Mouse (Mus musculus) limb, embryonic 13.5 days (tissue): Measurements from ENCODE around the gene Plpp2. TPM values are rescaled to one million over a fixed set of nuclear protein-coding genes. Genes with fewer than 3 reads are reported as not detected.

Source experiments
- ATAC-seq: fragments of 200-750 bp; cut with Nextera tagmentation; 2 replicates; pipeline ENCODE4 v1.8.0; 2017; ENCODE audit warnings: low read depth, moderate number of reproducible peaks, moderate TSS enrichment; ENCODE audit not compliant: low FRiP score
- H3K27ac ChIP-seq: fragments of 300-500 bp; sonication (generic); 2 replicates; pipeline ENCODE4 v1.5.1; 2015; ENCODE audit warnings: inconsistent platforms, mild to moderate bottlenecking, moderate library complexity
- H3K27me3 ChIP-seq: fragments of 300-500 bp; sonication (generic); 2 replicates; pipeline ENCODE4 v1.6.1; 2015; ENCODE audit warnings: mild to moderate bottlenecking, inconsistent platforms
- H3K36me3 ChIP-seq: fragments of 300-500 bp; sonication (generic); 2 replicates; pipeline ENCODE4 v1.6.1; 2015; ENCODE audit warnings: inconsistent platforms, mild to moderate bottlenecking, moderate library complexity
- H3K4me1 ChIP-seq: fragments of 300-500 bp; sonication (generic); 2 replicates; pipeline ENCODE4 v1.6.1; 2015; ENCODE audit warnings: inconsistent platforms
- H3K4me2 ChIP-seq: fragments of 300-500 bp; sonication (generic); replicated peaks from 2 replicates; pipeline ENCODE4 v1.6.1; 2015; ENCODE audit warnings: inconsistent platforms, mild to moderate bottlenecking, moderate library complexity
- H3K4me3 ChIP-seq: fragments of 300-500 bp; sonication (generic); 2 replicates; pipeline ENCODE4 v1.5.1; 2015; ENCODE audit warnings: moderate library complexity, mild to moderate bottlenecking, inconsistent platforms
- H3K9ac ChIP-seq: fragments of 300-500 bp; sonication (generic); 2 replicates; pipeline ENCODE4 v1.6.1; 2015; ENCODE audit warnings: mild to moderate bottlenecking, inconsistent platforms
- H3K9me3 ChIP-seq: fragments of 300-500 bp; sonication (generic); 2 replicates; pipeline ENCODE4 v1.6.1; 2016; ENCODE audit warnings: inconsistent platforms
- WGBS: fragments of 180-500 bp; shearing (Covaris S2); methylation state at CpG from one replicate; pipeline ENCODE4 v1.1.7; 2015; 5-methylcytosine and 5-hydroxymethylcytosine counted together
- polyA plus RNA-seq: library from polyadenylated mRNA; unstranded; fragments of >200 nt; fragmentation: Nextera tagmentation; extraction: Ambion mirVana; gene quantifications from 2 replicates; pipeline ENCODE4 v1.2.1, GENCODE M21; 2015

Plpp2 gene
- polyA plus RNA-seq, 1 experiment from 2014 or later: 23.2 TPM

GRCm38 (mm10) chr10:79537781-79538180 lies 4.2 kb upstream of the Plpp2 start:
- H3K4me1 ChIP-seq: peaks cover 8% of the 10 kb centered on the region; the same call in 1 of the 2 replicates
- WGBS: 90% methylated on average over 2 of the region's 2 CpGs
- H3K9ac ChIP-seq: no peak overlapping the region
- H3K4me2 ChIP-seq: no peak overlapping the region
- H3K27me3 ChIP-seq: no peaks in the 10 kb centered on the region
- ATAC-seq: no peak
- peaks cover 47% of the 10 kb centered on the region for H3K36me3 ChIP-seq
- H3K9me3 ChIP-seq: no peaks in the 10 kb centered on the region
- no peak overlapping the region for H3K4me3 ChIP-seq
- no peak overlapping the region for H3K27ac ChIP-seq

GRCm38 (mm10) chr10:79537271-79537670 lies 3.7 kb upstream of the Plpp2 start:
- Histone ChIP-seq H3K9ac (no peak overlapping the region), H3K4me2 (no peak overlapping the region), H3K9me3 (no peaks in the 10 kb centered on the region), H3K4me1 (peaks cover 14% of the 10 kb centered on the region; the same call in 1 of the 2 replicates), H3K27ac (no peak overlapping the region), H3K4me3 (no peak overlapping the region), H3K27me3 (no peaks in the 10 kb centered on the region), H3K36me3 (peaks cover 42% of the 10 kb centered on the region)
- WGBS: 85% methylated on average over 7 of the region's 7 CpGs
- no peak for ATAC-seq

- no peak overlapping the region for H3K4me3 ChIP-seq
- no peak overlapping the region for H3K27ac ChIP-seq
- WGBS: 75% methylated on average over 12 of the region's 12 CpGs
- H3K27me3 ChIP-seq: no peaks in the 10 kb centered on the region
- no peaks in the 10 kb centered on the region for H3K9me3 ChIP-seq
- peaks cover 14% of the 10 kb centered on the region; the same call in 1 of the 2 replicates for H3K4me1 ChIP-seq
- H3K36me3 ChIP-seq: peaks cover 35% of the 10 kb centered on the region
- H3K9ac ChIP-seq: no peak overlapping the region
- no peak for ATAC-seq
- no peak overlapping the region for H3K4me2 ChIP-seq
Measured at GRCm38 (mm10) chr10:79536461-79537080, 3.0 kb upstream of the Plpp2 start.

- H3K9me3 ChIP-seq: no peaks in the 10 kb centered on the region
- H3K4me1 ChIP-seq: peaks cover 14% of the 10 kb centered on the region; the same call in 1 of the 2 replicates
- no peak overlapping the region for H3K27ac ChIP-seq
- H3K4me3 ChIP-seq: no peak overlapping the region
- peaks cover 25% of the 10 kb centered on the region for H3K36me3 ChIP-seq
- no peak overlapping the region for H3K4me2 ChIP-seq
- H3K27me3 ChIP-seq: no peaks in the 10 kb centered on the region
- WGBS: 57% methylated on average over 1 of the region's 1 CpGs
- ATAC-seq: no peak
- H3K9ac ChIP-seq: no peak overlapping the region
Measured at GRCm38 (mm10) chr10:79535431-79535830, 1.8 kb upstream of the Plpp2 start.

GRCm38 (mm10) chr10:79534426-79534825 lies 830 bp upstream of the Plpp2 start:
- peaks cover 21% of the 10 kb centered on the region for H3K36me3 ChIP-seq
- H3K27me3 ChIP-seq: no peaks in the 10 kb centered on the region
- H3K4me1 ChIP-seq: peaks cover 14% of the 10 kb centered on the region; the same call in 1 of the 2 replicates
- H3K27ac ChIP-seq: no peak overlapping the region
- H3K4me2 ChIP-seq: peak overlapping the region; percentile 96
- 83% methylated on average over 2 of the region's 2 CpGs for whole genome bisulfite sequencing
- no peak overlapping the region for H3K4me3 ChIP-seq
- H3K9me3 ChIP-seq: no peaks in the 10 kb centered on the region
- no peak for ATAC-seq
- no peak overlapping the region for H3K9ac ChIP-seq

GRCm38 (mm10) chr10:79532678-79533077 lies 918 bp downstream of the Plpp2 start:
- Histone ChIP-seq H3K27ac (no peak overlapping the region), H3K4me2 (peak overlapping the region; percentile 96), H3K27me3 (no peaks in the 10 kb centered on the region), H3K9me3 (no peaks in the 10 kb centered on the region), H3K9ac (peak overlapping the region; percentile 79), H3K36me3 (peaks cover 12% of the 10 kb centered on the region), H3K4me3 (peak overlapping the region; percentile 68), H3K4me1 (peaks cover 14% of the 10 kb centered on the region; the same call in 1 of the 2 replicates)
- peak; percentile 2; the same call in 1 of the 2 replicates for ATAC-seq
- 29% methylated on average over 3 of the region's 3 CpGs for WGBS

GRCm38 (mm10) chr10:79531593-79531992 lies 2.0 kb downstream of the Plpp2 start:
- Histone ChIP-seq H3K9ac (no peak overlapping the region), H3K27me3 (no peaks in the 10 kb centered on the region), H3K4me1 (peaks cover 14% of the 10 kb centered on the region; the same call in 1 of the 2 replicates), H3K36me3 (peaks cover 23% of the 10 kb centered on the region), H3K4me2 (no peak overlapping the region), H3K9me3 (no peaks in the 10 kb centered on the region), H3K27ac (no peak overlapping the region), H3K4me3 (no peak overlapping the region)
- no peak for ATAC-seq
- 81% methylated on average over 3 of the region's 3 CpGs for WGBS

GRCm38 (mm10) chr10:79530721-79531120 lies 2.9 kb downstream of the Plpp2 start:
- Histone ChIP-seq H3K4me2 (no peak overlapping the region), H3K9ac (no peak overlapping the region; the same call in 1 of the 2 replicates), H3K27me3 (no peaks in the 10 kb centered on the region), H3K4me3 (no peak overlapping the region), H3K4me1 (peaks cover 14% of the 10 kb centered on the region; the same call in 1 of the 2 replicates), H3K27ac (no peak overlapping the region), H3K9me3 (no peaks in the 10 kb centered on the region), H3K36me3 (peaks cover 30% of the 10 kb centered on the region)
- ATAC-seq: no peak
- 92% methylated on average over 13 of the region's 13 CpGs for WGBS

GRCm38 (mm10) chr10:79530241-79530640 lies 3.4 kb downstream of the Plpp2 start:
- Histone ChIP-seq H3K4me3 (no peak overlapping the region), H3K9ac (no peak overlapping the region), H3K4me2 (no peak overlapping the region), H3K27me3 (no peaks in the 10 kb centered on the region), H3K36me3 (peaks cover 35% of the 10 kb centered on the region), H3K4me1 (peaks cover 14% of the 10 kb centered on the region; the same call in 1 of the 2 replicates), H3K27ac (no peak overlapping the region), H3K9me3 (no peaks in the 10 kb centered on the region)
- 72% methylated on average over 8 of the region's 8 CpGs for WGBS
- ATAC-seq: no peak

- H3K4me2 ChIP-seq: no peak overlapping the region
- no peak overlapping the region for H3K27ac ChIP-seq
- no peak overlapping the region for H3K9ac ChIP-seq
- H3K4me3 ChIP-seq: no peak overlapping the region
- peaks cover 35% of the 10 kb centered on the region for H3K36me3 ChIP-seq
- H3K4me1 ChIP-seq: peaks cover 8% of the 10 kb centered on the region; the same call in 1 of the 2 replicates
- H3K9me3 ChIP-seq: no peaks in the 10 kb centered on the region
- H3K27me3 ChIP-seq: no peaks in the 10 kb centered on the region
- no peak for ATAC-seq
- WGBS: 62% methylated on average over 3 of the region's 3 CpGs
Measured at GRCm38 (mm10) chr10:79528081-79528480, 5.5 kb downstream of the Plpp2 start.

- no peak for ATAC-seq
- H3K4me3 ChIP-seq: no peak overlapping the region
- no peak overlapping the region for H3K4me2 ChIP-seq
- H3K27ac ChIP-seq: no peak overlapping the region
- H3K9me3 ChIP-seq: no peaks in the 10 kb centered on the region
- peaks cover 35% of the 10 kb centered on the region for H3K36me3 ChIP-seq
- H3K27me3 ChIP-seq: no peaks in the 10 kb centered on the region
- H3K9ac ChIP-seq: no peak overlapping the region
- 89% methylated on average over 6 of the region's 6 CpGs for WGBS
- H3K4me1 ChIP-seq: peaks cover 2% of the 10 kb centered on the region; the same call in 1 of the 2 replicates
Measured at GRCm38 (mm10) chr10:79527453-79527845, 6.1 kb downstream of the Plpp2 start.

GRCm38 (mm10) chr10:79526661-79527452 lies 6.7 kb downstream of the Plpp2 start:
- no peaks in the 10 kb centered on the region for H3K9me3 ChIP-seq
- ATAC-seq: no peak
- H3K4me2 ChIP-seq: no peak overlapping the region
- H3K4me3 ChIP-seq: no peak overlapping the region
- no peak overlapping the region for H3K9ac ChIP-seq
- H3K27ac ChIP-seq: no peak overlapping the region
- H3K4me1 ChIP-seq: no peaks in the 10 kb centered on the region
- H3K36me3 ChIP-seq: peaks cover 35% of the 10 kb centered on the region
- WGBS: 88% methylated on average over 12 of the region's 12 CpGs
- no peaks in the 10 kb centered on the region for H3K27me3 ChIP-seq
